Mouse (Mus musculus) limb, embryonic 14.5 days (tissue): Measurements from ENCODE around the gene Chil5. TPM values are rescaled to one million over a fixed set of nuclear protein-coding genes. Genes with fewer than 3 reads are reported as not detected.

Source experiments
- ATAC-seq: fragments of 200-750 bp; cut with Nextera tagmentation; 2 replicates; pipeline ENCODE4 v1.8.0; 2017; ENCODE audit warnings: low read depth, moderate number of reproducible peaks, moderate TSS enrichment; ENCODE audit not compliant: low FRiP score
- DNase-seq: peaks from one replicate; pipeline ENCODE4 v3.0.0-alpha.2; 2015; ENCODE audit warnings: low spot score
- H3K27ac ChIP-seq: fragments of 300-500 bp; sonication (generic); replicated peaks from 2 replicates; pipeline ENCODE4 v1.5.1; 2014; ENCODE audit warnings: low read depth, mild to moderate bottlenecking, low read length, moderate library complexity, mixed read lengths
- H3K27me3 ChIP-seq: fragments of 300-500 bp; sonication (generic); 2 replicates; pipeline ENCODE4 v1.6.1; 2014; ENCODE audit warnings: low read length, mixed read lengths; ENCODE audit not compliant: control insufficient read depth, insufficient read depth
- H3K36me3 ChIP-seq: fragments of 300-500 bp; sonication (generic); 2 replicates; pipeline ENCODE4 v1.6.1; 2014; ENCODE audit warnings: mild to moderate bottlenecking, low read length, moderate library complexity, mixed read lengths; ENCODE audit not compliant: control insufficient read depth, insufficient read depth
- H3K4me1 ChIP-seq: fragments of 300-500 bp; sonication (generic); 2 replicates; pipeline ENCODE4 v1.6.1; 2014; ENCODE audit warnings: antibody characterized with exemption, low read length, mixed read lengths; ENCODE audit not compliant: control insufficient read depth, insufficient read depth
- H3K4me2 ChIP-seq: fragments of 300-500 bp; sonication (generic); replicated peaks from 2 replicates; pipeline ENCODE4 v1.6.1; 2014; ENCODE audit warnings: low read depth, mild to moderate bottlenecking, low read length, moderate library complexity; ENCODE audit not compliant: severe bottlenecking
- H3K4me3 ChIP-seq: fragments of 300-500 bp; sonication (generic); replicated peaks from 2 replicates; pipeline ENCODE4 v1.5.1; 2014; ENCODE audit warnings: low read length
- H3K9ac ChIP-seq: fragments of 300-500 bp; sonication (generic); 2 replicates; pipeline ENCODE4 v1.6.1; 2014; ENCODE audit warnings: mild to moderate bottlenecking, low read depth, low read length, moderate library complexity; ENCODE audit not compliant: severe bottlenecking
- H3K9me3 ChIP-seq: fragments of 300-500 bp; sonication (generic); 2 replicates; pipeline ENCODE4 v1.6.1; 2016; ENCODE audit warnings: low read length; ENCODE audit not compliant: control insufficient read depth
- POLR2A ChIP-seq: fragments of 200-500 bp; IDR thresholded peaks from 2 replicates; pipeline ENCODE4 v1.8.0; 2012; ENCODE audit warnings: inconsistent platforms, mild to moderate bottlenecking, moderate library complexity, borderline replicate concordance; ENCODE audit not compliant: insufficient read depth, insufficient read length; ENCODE audit errors: extremely low read depth
- WGBS: fragments of 180-500 bp; shearing (Covaris S2); extraction: QIAGEN DNeasy Blood & Tissue Kit; methylation state at CpG from one replicate; pipeline ENCODE4 v1.1.7; 2014; 5-methylcytosine and 5-hydroxymethylcytosine counted together
- polyA plus RNA-seq, 2 experiments: library from polyadenylated mRNA; depleted of rRNA in 1 of 2; stranded (reverse) in 1 of 2; unstranded in 1 of 2; fragments of >200 nt; fragmentation: Nextera tagmentation in 1 of 2; extraction: Ambion mirVana in 1 of 2; gene quantifications; 2 replicates each; pipeline versions ENCODE4 v1.2.1 to v1.2.3; 2012 to 2014

Chil5 gene
- polyA plus RNA-seq, 2 experiments: 0.05 TPM; not detected in 1

DNA sequence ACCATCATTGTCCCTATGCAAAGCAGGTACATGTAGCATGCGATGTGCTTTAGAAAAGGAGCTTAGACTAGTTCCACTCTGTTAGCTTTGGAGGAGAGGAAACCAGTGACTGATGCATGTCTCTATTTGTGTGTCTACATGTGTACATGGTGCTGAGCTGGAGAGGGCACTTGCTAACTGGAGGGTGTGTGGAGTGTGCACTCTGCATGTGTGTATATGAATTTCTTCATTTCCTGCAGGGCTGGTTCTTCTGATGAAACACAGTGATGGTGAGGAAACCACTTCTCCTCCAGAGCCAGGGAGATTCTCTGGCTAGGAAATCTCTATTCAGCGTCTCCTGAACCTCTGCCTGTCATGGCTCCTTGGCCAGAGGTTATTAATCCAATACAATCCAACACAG, 58.4 kb downstream of the Chil5 start:
- H3K27ac ChIP-seq: no peak overlapping the region
- ATAC-seq (no peak), DNase-seq (no peak)
- H3K27me3 ChIP-seq: no peaks in the 10 kb centered on the region
- no peak overlapping the region for H3K4me3 ChIP-seq
- H3K9me3 ChIP-seq: no peaks in the 10 kb centered on the region
- peaks cover 13% of the 10 kb centered on the region for H3K36me3 ChIP-seq
- H3K4me2 ChIP-seq: no peak overlapping the region
- no peak overlapping the region for H3K9ac ChIP-seq
- H3K4me1 ChIP-seq: no peaks in the 10 kb centered on the region
- 91% methylated on average over 2 of the region's 2 CpGs for WGBS
- TF ChIP-seq POLR2A: no peak

- Histone ChIP-seq H3K36me3 (peaks cover 20% of the 10 kb centered on the region), H3K4me3 (no peak within 1 kb of the TSS), H3K9me3 (no peaks in the 10 kb centered on the region), H3K4me1 (no peaks in the 10 kb centered on the region), H3K27ac (no peak within 1 kb of the TSS), H3K9ac (no peak within 1 kb of the TSS), H3K27me3 (no peaks in the 10 kb centered on the region), H3K4me2 (no peak within 1 kb of the TSS)
- no peak for DNase-seq
- WGBS: 74% methylated on average over 3 of the region's 3 CpGs
- no peak for ATAC-seq
- no peak for TF ChIP-seq POLR2A
Observed at GRCm38 (mm10) chr3:105973411-105973810, 59.2 kb downstream of the Chil5 start, which contains the start of gene Ovgp1. TSS of gene Ovgp1 (plus strand) at chr3:105973711.

GRCm38 (mm10) chr3:105971831-105972446, 60.7 kb downstream of the Chil5 start:
- Histone ChIP-seq H3K9ac (no peak overlapping the region), H3K27ac (no peak overlapping the region), H3K9me3 (no peaks in the 10 kb centered on the region), H3K27me3 (no peaks in the 10 kb centered on the region), H3K36me3 (peaks cover 34% of the 10 kb centered on the region), H3K4me2 (no peak overlapping the region), H3K4me1 (no peaks in the 10 kb centered on the region), H3K4me3 (no peak overlapping the region)
- no peak for TF ChIP-seq POLR2A
- 80% methylated on average over 5 of the region's 5 CpGs for WGBS
- DNase-seq: no peak
- ATAC-seq: no peak

Other genes starting within 250 kb of the Chil5 start
- 35.5 and 45.1 TPM in 2 replicates for gene Rap1a, start 231.5 kb downstream of the Chil5 start, polyA plus RNA-seq (2012; rRNA removed)
- gene Rap1a, start 231.5 kb downstream of the Chil5 start, polyA plus RNA-seq (2014; fragmentation: Nextera tagmentation; extraction: Ambion mirVana): 73.9 and 77.7 TPM in 2 replicates
- 2.1 and 2.3 TPM in 2 replicates for gene Adora3, start 162.0 kb downstream of the Chil5 start, polyA plus RNA-seq (2012; rRNA removed)
- 2.8 and 3.2 TPM in 2 replicates for gene Adora3, start 162.0 kb downstream of the Chil5 start, polyA plus RNA-seq (2014; fragmentation: Nextera tagmentation; extraction: Ambion mirVana)
- 0.21 TPM in 1 of 2 replicates, not detected in the other for gene Tmigd3, start 161.9 kb downstream of the Chil5 start, polyA plus RNA-seq (2012; rRNA removed)
- gene Tmigd3, start 161.9 kb downstream of the Chil5 start, polyA plus RNA-seq (2014; fragmentation: Nextera tagmentation; extraction: Ambion mirVana): 0.23 and 0.33 TPM in 2 replicates
- 0.41 and 0.69 TPM in 2 replicates for gene I830077J02Rik, start 100.2 kb downstream of the Chil5 start, polyA plus RNA-seq (2012; rRNA removed)
- 0.66 and 0.88 TPM in 2 replicates for gene I830077J02Rik, start 100.2 kb downstream of the Chil5 start, polyA plus RNA-seq (2014; fragmentation: Nextera tagmentation; extraction: Ambion mirVana)
- gene Wdr77, start 73.4 kb downstream of the Chil5 start, polyA plus RNA-seq (2012; rRNA removed): 92.1 and 100 TPM in 2 replicates
- gene Wdr77, start 73.4 kb downstream of the Chil5 start, polyA plus RNA-seq (2014; fragmentation: Nextera tagmentation; extraction: Ambion mirVana): 107 and 111 TPM in 2 replicates
- gene Atp5f1, start 72.7 kb downstream of the Chil5 start, polyA plus RNA-seq (2012; rRNA removed): 162 and 233 TPM in 2 replicates
- 409 and 438 TPM in 2 replicates for gene Atp5f1, start 72.7 kb downstream of the Chil5 start, polyA plus RNA-seq (2014; fragmentation: Nextera tagmentation; extraction: Ambion mirVana)
- gene Ovgp1, start 59.1 kb downstream of the Chil5 start, polyA plus RNA-seq (2012; rRNA removed): 3.4 and 3.6 TPM in 2 replicates
- 0.37 and 0.94 TPM in 2 replicates for gene Ovgp1, start 59.1 kb downstream of the Chil5 start, polyA plus RNA-seq (2014; fragmentation: Nextera tagmentation; extraction: Ambion mirVana)
- gene Pifo, start 18.2 kb downstream of the Chil5 start, polyA plus RNA-seq (2012; rRNA removed): 0.09 TPM in 1 of 2 replicates, not detected in the other
- gene Pifo, start 18.2 kb downstream of the Chil5 start, polyA plus RNA-seq (2014; fragmentation: Nextera tagmentation; extraction: Ambion mirVana): not detected in 2 replicates
- 0.04 and 0.08 TPM in 2 replicates for gene Chia1, start 80.4 kb upstream of the Chil5 start, polyA plus RNA-seq (2012; rRNA removed)
- gene Chia1, start 80.4 kb upstream of the Chil5 start, polyA plus RNA-seq (2014; fragmentation: Nextera tagmentation; extraction: Ambion mirVana): not detected in 2 replicates
- gene Chil3, start 134.8 kb upstream of the Chil5 start, polyA plus RNA-seq (2012; rRNA removed): 0.05 TPM in 1 of 2 replicates, not detected in the other
- gene Chil3, start 134.8 kb upstream of the Chil5 start, polyA plus RNA-seq (2014; fragmentation: Nextera tagmentation; extraction: Ambion mirVana): 0.19 TPM in 1 of 2 replicates, not detected in the other
- gene Chil4, start 186.7 kb upstream of the Chil5 start, polyA plus RNA-seq (2012; rRNA removed): not detected in 2 replicates
- gene Chil4, start 186.7 kb upstream of the Chil5 start, polyA plus RNA-seq (2014; fragmentation: Nextera tagmentation; extraction: Ambion mirVana): not detected in 2 replicates